Mouse (Mus musculus) embryonic facial prominence, embryonic 11.5 days (tissue): ENCODE results near the gene Ephb1. TPM values are rescaled to one million over a fixed set of nuclear protein-coding genes. Genes with fewer than 3 reads are reported as not detected.

Experiments
- ATAC-seq: fragments of 200-750 bp; cut with Nextera tagmentation; replicated peaks from 2 replicates; pipeline ENCODE4 v1.8.0; 2017; ENCODE audit warnings: low read depth; ENCODE audit not compliant: insufficient number of reproducible peaks, low FRiP score, low TSS enrichment
- DNase-seq: peaks from one replicate; pipeline ENCODE4 v3.0.0-alpha.2; 2015; ENCODE audit warnings: low spot score
- H3K27ac ChIP-seq: fragments of 300-500 bp; sonication (generic); replicated peaks from 2 replicates; pipeline ENCODE4 v1.5.1; 2014; ENCODE audit warnings: mild to moderate bottlenecking, low read depth, low read length, control low read depth
- H3K27me3 ChIP-seq: fragments of 300-500 bp; sonication (generic); 2 replicates; pipeline ENCODE4 v1.6.1; 2014; ENCODE audit warnings: mild to moderate bottlenecking, low read length, moderate library complexity, mixed read lengths; ENCODE audit not compliant: control insufficient read depth, insufficient read depth
- H3K36me3 ChIP-seq: fragments of 300-500 bp; sonication (generic); replicated peaks from 2 replicates; pipeline ENCODE4 v1.6.1; 2014; ENCODE audit warnings: low read depth, mild to moderate bottlenecking, low read length, moderate library complexity, mixed read lengths; ENCODE audit not compliant: control insufficient read depth, insufficient read depth
- H3K4me1 ChIP-seq: fragments of 300-500 bp; sonication (generic); 2 replicates; pipeline ENCODE4 v1.6.1; 2014; ENCODE audit warnings: low read length, mixed read lengths; ENCODE audit not compliant: control insufficient read depth, insufficient read depth
- H3K4me2 ChIP-seq: fragments of 300-500 bp; sonication (generic); 2 replicates; pipeline ENCODE4 v1.6.1; 2014; ENCODE audit warnings: low read depth, mild to moderate bottlenecking, control low read depth, low read length, moderate library complexity
- H3K4me3 ChIP-seq: fragments of 300-500 bp; sonication (generic); 2 replicates; pipeline ENCODE4 v1.5.1; 2014; ENCODE audit warnings: low read depth, low read length, control low read depth
- H3K9ac ChIP-seq: fragments of 300-500 bp; sonication (generic); replicated peaks from 2 replicates; pipeline ENCODE4 v1.6.1; 2014; ENCODE audit warnings: mild to moderate bottlenecking, control low read depth, low read length
- H3K9me3 ChIP-seq: fragments of 300-500 bp; sonication (generic); replicated peaks from 2 replicates; pipeline ENCODE4 v1.6.1; 2016; ENCODE audit warnings: mild to moderate bottlenecking, low read length, inconsistent platforms, mixed read lengths; ENCODE audit not compliant: control insufficient read depth
- WGBS: fragments of 180-500 bp; shearing (Covaris S2); extraction: QIAGEN DNeasy Blood & Tissue Kit; methylation state at CpG from one replicate; pipeline ENCODE4 v1.1.7; 2014; 5-methylcytosine and 5-hydroxymethylcytosine counted together
- polyA plus RNA-seq: library from polyadenylated mRNA; unstranded; fragments of >200 nt; fragmentation: Nextera tagmentation; extraction: Ambion mirVana; gene quantifications from 2 replicates; pipeline ENCODE4 v1.2.1, GENCODE M21; 2014

Ephb1 gene
- polyA plus RNA-seq, 1 experiment from 2014 or later = 6.6 TPM

GRCm38 (mm10) chr9:102371936-102372335 lies 17.4 kb upstream of the Ephb1 start:
- Histone ChIP-seq H3K4me1 (no peaks in the 10 kb centered on the region), H3K27me3 (no peaks in the 10 kb centered on the region), H3K36me3 (no peaks in the 10 kb centered on the region), H3K4me2 (no peak overlapping the region), H3K27ac (no peak overlapping the region), H3K4me3 (no peak overlapping the region), H3K9ac (no peak overlapping the region), H3K9me3 (no peaks in the 10 kb centered on the region)
- 84% methylated on average over 3 of the region's 3 CpGs for WGBS
- DNase-seq (no peak), ATAC-seq (no peak)

GRCm38 (mm10) chr9:102371036-102371770 lies 16.7 kb upstream of the Ephb1 start:
- no peak overlapping the region for H3K4me2 ChIP-seq
- H3K9me3 ChIP-seq = no peaks in the 10 kb centered on the region
- H3K4me1 ChIP-seq = no peaks in the 10 kb centered on the region
- ATAC-seq (no peak), DNase-seq (peak; percentile 10)
- H3K27ac ChIP-seq = no peak overlapping the region
- H3K4me3 ChIP-seq = no peak overlapping the region
- no peaks in the 10 kb centered on the region for H3K27me3 ChIP-seq
- no peaks in the 10 kb centered on the region for H3K36me3 ChIP-seq
- WGBS = 54% methylated on average over 14 of the region's 14 CpGs
- no peak overlapping the region for H3K9ac ChIP-seq

- no peak for DNase-seq
- Histone ChIP-seq H3K36me3 (no peaks in the 10 kb centered on the region), H3K27ac (no peak overlapping the region), H3K9me3 (no peaks in the 10 kb centered on the region), H3K9ac (no peak overlapping the region), H3K4me3 (no peak overlapping the region), H3K4me1 (no peaks in the 10 kb centered on the region), H3K4me2 (no peak overlapping the region), H3K27me3 (no peaks in the 10 kb centered on the region)
- ATAC-seq = no peak
- 59% methylated on average over 8 of the region's 8 CpGs for WGBS
Measured at GRCm38 (mm10) chr9:102370141-102370540, 15.6 kb upstream of the Ephb1 start.

GRCm38 (mm10) chr9:102369141-102369540 lies 14.6 kb upstream of the Ephb1 start:
- Histone ChIP-seq H3K36me3 (no peaks in the 10 kb centered on the region), H3K27me3 (no peaks in the 10 kb centered on the region), H3K4me2 (no peak overlapping the region), H3K4me1 (no peaks in the 10 kb centered on the region), H3K27ac (no peak overlapping the region), H3K9ac (no peak overlapping the region), H3K4me3 (no peak overlapping the region), H3K9me3 (no peaks in the 10 kb centered on the region)
- DNase-seq (no peak), ATAC-seq (no peak)
- 79% methylated on average over 3 of the region's 3 CpGs for WGBS

- Histone ChIP-seq H3K4me3 (no peak overlapping the region), H3K4me2 (no peak overlapping the region), H3K9me3 (no peaks in the 10 kb centered on the region), H3K9ac (no peak overlapping the region), H3K36me3 (no peaks in the 10 kb centered on the region), H3K27ac (no peak overlapping the region), H3K4me1 (no peaks in the 10 kb centered on the region), H3K27me3 (no peaks in the 10 kb centered on the region)
- WGBS = 97% methylated on average over 2 of the region's 2 CpGs
- DNase-seq (no peak), ATAC-seq (no peak)
Measured at GRCm38 (mm10) chr9:102367796-102368195, 13.3 kb upstream of the Ephb1 start.

GRCm38 (mm10) chr9:102365536-102365935 lies 11.0 kb upstream of the Ephb1 start:
- H3K27me3 ChIP-seq = no peaks in the 10 kb centered on the region
- no peak overlapping the region for H3K9ac ChIP-seq
- DNase-seq = no peak

GRCm38 (mm10) chr9:102359311-102359710 lies 4.8 kb upstream of the Ephb1 start:
- no peak for ATAC-seq

More at GRCm38 (mm10) chr9:102365536-102365935, 11.0 kb upstream of the Ephb1 start:
- ATAC-seq = no peak
- H3K36me3 ChIP-seq = no peaks in the 10 kb centered on the region
- no peaks in the 10 kb centered on the region for H3K9me3 ChIP-seq
- H3K27ac ChIP-seq = no peak overlapping the region
- H3K4me3 ChIP-seq = no peak overlapping the region
- WGBS = 86% methylated on average over 2 of the region's 2 CpGs
- no peak overlapping the region for H3K4me2 ChIP-seq
- H3K4me1 ChIP-seq = no peaks in the 10 kb centered on the region

GRCm38 (mm10) chr9:102358711-102359110 lies 4.2 kb upstream of the Ephb1 start:
- 72% methylated on average over 3 of the region's 3 CpGs for WGBS
- H3K36me3 ChIP-seq = no peaks in the 10 kb centered on the region
- DNase-seq (no peak), ATAC-seq (no peak)
- no peaks in the 10 kb centered on the region for H3K9me3 ChIP-seq
- H3K4me1 ChIP-seq = no peaks in the 10 kb centered on the region
- no peak overlapping the region for H3K27ac ChIP-seq
- H3K4me3 ChIP-seq = no peak overlapping the region
- H3K4me2 ChIP-seq = no peak overlapping the region
- no peak overlapping the region for H3K9ac ChIP-seq
- peaks cover 5% of the 10 kb centered on the region for H3K27me3 ChIP-seq

More at GRCm38 (mm10) chr9:102359311-102359710, 4.8 kb upstream of the Ephb1 start:
- Histone ChIP-seq H3K4me2 (no peak overlapping the region), H3K27me3 (peaks cover under 1% of the 10 kb centered on the region; the same call in 1 of the 2 replicates), H3K9ac (no peak overlapping the region), H3K4me3 (no peak overlapping the region), H3K27ac (no peak overlapping the region), H3K9me3 (no peaks in the 10 kb centered on the region), H3K4me1 (no peaks in the 10 kb centered on the region), H3K36me3 (no peaks in the 10 kb centered on the region)
- 95% methylated on average over 6 of the region's 6 CpGs for WGBS
- DNase-seq = no peak
